Mouse (Mus musculus) c-Kit-positive CD71-positive TER-119-negative erythroid progenitor cells, embryonic 14.5 days (primary cell): ENCODE measurements around the gene Tor2a.
A peak's percentile ranks its signal among the peaks of the same experiment; 100 is the strongest.

ENCODE experiments used
- DNase-seq: peaks from one replicate; pipeline ENCODE4 v3.0.0-alpha.2; 2013; ENCODE audit warnings: low read depth

The Tor2a gene

DNA sequence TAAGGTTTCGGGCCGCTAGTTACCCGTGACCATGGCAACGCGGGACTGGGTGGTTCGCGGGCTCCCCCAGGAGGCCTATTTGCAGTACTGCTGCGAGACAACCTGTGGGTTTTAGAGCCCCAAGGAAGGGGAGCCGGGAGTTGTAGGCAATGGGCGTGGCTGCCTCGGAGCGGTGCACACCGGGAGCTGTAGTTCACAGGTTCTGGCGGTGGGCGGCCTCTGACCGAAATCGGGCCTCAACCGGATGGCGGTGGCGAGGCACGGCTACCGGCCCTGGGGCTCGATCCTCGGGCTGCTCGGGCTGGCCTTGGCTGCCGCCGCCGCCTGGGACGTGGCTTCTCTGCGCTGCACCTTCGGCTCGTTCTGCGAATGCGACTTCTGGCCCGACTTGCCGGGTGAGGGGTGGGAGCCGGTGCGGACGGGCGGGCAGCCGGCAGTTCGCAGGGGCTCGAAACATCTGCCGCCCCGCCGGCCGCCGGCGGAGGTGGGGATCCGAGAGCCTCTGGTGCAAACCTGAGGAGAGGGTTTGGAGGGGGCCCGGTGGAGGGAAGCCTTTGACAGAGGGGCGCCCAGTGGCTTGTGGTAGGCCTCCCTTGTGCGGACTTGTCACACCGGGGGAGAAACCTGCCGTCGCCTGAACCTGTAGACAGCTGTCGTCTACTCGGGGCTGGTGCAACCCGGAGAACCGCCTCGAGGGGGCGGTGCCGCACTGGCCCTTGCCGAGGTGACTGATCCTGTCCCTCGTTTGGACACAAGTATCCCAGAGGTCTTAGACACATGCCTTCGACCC is at the start of gene Tor2a:
TSS of gene Tor2a (plus strand) at position 179 of the 790 bp plus-strand sequence.
- DNase-seq, result peak; percentile 96

DNA sequence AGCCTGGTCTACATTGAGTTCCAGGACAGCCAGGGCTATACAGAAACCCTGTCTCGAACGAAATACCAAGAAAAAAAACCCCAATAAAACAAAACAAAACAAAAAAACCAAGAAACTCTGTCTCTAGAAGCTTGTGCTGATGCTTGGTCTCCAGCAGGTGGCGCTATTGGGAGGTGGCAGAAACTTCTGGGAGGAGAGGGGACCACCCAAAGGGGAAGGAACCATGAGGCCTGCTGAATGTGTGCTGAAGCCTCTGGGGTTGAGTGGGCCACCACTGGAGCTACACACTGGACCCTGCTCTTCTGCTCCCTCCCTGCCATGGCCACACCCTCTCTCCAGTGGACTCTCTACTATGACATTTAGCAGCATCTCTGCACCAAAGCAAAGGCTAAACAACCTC is 48.4 kb upstream of the Tor2a start:
- DNase-seq, result peak; percentile 60

DNA sequence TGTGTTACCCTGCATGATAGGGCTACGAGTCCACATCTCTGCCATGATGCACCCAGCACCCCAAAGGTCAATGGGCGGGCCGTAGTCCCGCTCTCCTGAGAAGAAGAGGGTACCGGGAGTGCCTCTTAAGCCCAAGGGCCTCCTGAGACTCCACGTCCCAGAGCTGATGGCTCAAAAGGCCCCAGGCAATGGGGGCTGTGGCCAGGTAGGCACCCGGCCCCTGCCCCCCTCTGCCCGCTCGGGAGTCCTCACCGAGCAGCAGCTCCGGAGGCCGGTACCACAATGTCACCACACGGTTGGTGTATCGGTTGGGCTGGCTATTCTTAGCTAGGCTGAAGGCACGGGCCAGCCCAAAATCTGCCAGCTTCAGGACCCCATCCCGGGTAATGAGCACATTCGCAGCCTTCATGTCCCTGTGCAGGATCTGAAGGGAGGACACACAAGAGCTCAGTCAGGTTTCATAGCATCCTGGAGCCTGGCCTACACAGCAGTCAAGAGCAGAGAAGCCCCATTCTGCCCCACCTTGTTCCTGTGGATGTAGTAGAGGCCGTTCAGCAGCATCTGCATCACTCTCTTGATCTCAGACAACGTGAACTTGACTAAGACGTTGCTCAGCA is 47.4 kb upstream of the Tor2a start:
- no peak for DNase-seq

DNA sequence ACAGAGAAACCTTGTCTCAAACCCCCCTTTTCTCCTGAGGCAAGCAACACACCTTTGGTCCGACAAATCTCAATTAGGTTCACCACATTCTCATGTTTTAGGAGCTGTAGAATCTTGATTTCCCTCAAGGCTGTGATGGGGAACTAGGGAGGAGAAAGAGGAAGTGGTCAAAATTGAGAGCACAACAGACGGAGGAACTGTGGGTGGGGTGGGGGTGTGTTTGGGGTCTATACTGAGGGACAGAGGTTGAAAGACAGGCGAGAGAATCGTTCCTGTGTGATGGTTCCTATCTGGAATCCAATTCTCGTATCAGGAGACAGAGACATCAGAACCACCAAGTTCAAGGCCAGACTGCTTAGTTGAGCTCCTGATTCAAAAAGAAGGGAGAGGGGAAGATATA is 46.6 kb upstream of the Tor2a start:
- no peak for DNase-seq

DNA sequence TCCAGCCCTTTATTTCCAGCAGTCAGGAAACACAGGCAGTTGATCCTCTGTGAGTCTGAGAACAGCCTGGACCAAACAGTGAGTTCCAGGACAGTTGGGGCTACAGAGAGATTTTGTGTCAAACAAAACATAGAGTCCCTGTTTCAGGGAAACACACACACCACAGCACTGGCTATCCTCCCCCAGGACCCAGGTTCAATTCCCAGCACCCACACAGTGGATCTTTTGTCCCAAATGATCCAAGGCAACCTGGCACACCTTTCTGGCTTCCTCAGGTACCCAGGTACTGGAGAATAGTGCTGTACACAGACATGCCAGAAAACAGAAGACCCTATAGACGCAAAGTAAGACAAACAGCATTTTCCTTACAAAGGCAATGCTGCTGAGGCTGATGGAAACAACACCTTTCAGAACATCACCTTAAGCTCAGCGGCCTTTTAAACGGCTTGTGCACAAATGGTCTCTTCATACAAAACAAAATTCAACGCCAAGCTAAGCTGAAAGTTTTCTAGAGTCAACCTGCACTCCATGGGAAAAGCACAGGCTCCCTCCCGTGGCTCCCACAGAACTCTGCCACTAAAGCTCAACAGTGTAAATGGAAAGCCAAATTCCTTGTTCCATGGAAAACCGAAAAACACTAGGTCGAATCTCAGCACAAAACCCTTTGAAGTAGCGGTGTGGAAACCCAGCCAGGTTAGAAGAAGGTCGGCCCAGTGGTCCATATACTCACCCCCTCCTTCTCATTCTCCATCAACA is 45.6 kb upstream of the Tor2a start:
- DNase-seq, result no peak

DNA sequence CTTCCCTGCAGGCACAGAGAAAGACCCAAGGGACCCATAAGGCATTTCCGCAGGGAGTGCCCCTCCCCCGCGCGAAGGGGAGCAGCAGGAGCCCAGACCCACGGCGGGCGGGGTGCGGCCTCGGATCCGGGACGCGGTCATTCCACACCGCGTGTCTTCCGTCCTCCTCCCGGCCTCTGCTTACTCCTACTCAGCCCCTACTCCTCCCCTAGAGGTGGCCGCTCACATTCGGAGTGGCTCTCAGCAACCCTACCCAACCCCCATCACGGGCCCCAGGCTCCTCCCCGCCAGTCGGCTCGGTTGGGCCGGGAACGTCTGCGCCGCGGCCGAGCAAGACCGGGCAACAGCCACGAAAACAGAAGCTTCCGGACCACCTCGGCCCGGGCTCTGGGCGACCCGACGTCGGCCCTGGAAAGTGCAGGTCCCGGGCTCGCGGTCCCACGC is 44.9 kb upstream of the Tor2a start:
- DNase-seq, result peak; percentile 58

DNA sequence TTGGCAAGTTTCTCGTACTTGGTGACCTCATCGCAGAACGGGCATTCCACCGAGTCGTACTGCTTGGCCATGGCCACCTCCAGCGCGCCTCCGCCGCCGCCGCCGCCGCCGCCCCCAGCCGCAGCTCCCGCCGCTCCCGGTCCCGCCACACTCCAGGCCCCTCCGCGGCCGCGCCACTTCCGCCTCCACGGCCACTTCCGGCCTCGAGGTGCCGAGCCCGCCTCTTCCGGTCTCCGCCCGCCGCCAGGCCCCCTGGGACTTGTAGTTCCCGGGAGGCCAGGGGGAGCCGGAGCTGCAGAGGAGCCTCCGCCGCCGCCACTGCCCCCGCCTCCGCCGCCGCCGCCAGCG is 44.5 kb upstream of the Tor2a start:
- DNase-seq, result peak; percentile 78

DNA sequence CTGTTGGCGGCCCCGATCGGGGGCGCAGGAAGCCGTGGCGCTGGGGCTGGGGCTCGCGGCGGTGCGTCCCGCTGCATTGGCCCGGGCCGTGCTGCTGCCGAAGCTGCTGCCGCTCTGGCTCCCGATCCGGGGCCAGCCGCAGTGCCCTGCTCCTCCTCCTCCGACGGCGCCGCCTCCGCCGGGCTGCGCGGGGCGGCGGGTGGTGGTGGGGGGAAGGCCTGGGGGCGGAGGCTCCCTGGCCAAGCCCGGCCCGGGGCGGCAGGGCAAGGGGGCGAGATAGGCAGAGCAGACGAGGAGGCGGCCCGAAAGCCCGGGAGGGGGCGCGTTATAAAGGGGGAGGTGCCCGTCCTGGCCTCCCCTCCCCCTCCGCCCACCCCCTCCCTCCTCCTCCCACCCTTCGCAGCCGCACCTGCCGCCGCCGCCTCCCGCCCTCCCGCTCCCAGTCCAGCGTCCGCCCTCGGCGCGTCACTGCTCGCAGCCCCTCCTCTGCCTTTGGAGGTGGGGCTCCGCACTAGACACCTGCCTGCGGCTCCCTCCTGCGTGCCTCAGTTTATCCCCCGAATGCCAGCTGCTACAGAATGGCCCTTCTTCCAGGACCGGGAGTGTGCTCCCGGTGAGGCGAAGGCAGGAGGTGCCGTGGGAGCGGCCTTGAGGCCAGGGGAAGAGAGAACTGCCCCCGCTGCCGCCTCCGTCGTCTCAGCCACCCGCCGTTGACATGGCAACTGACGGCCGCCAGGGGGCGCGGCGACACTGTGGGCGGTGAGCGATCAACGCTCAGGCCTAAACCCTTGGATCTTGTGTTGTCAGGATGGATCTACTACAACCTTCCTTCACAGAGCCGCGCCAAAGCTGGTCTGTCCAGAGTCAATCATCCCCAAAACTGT is 43.9 kb upstream of the Tor2a start, which contains the start of gene Cdk9:
TSS of gene Cdk9 (minus strand) at position 143 of the 884 bp plus-strand sequence.
- DNase-seq, result peak; percentile 84

DNA sequence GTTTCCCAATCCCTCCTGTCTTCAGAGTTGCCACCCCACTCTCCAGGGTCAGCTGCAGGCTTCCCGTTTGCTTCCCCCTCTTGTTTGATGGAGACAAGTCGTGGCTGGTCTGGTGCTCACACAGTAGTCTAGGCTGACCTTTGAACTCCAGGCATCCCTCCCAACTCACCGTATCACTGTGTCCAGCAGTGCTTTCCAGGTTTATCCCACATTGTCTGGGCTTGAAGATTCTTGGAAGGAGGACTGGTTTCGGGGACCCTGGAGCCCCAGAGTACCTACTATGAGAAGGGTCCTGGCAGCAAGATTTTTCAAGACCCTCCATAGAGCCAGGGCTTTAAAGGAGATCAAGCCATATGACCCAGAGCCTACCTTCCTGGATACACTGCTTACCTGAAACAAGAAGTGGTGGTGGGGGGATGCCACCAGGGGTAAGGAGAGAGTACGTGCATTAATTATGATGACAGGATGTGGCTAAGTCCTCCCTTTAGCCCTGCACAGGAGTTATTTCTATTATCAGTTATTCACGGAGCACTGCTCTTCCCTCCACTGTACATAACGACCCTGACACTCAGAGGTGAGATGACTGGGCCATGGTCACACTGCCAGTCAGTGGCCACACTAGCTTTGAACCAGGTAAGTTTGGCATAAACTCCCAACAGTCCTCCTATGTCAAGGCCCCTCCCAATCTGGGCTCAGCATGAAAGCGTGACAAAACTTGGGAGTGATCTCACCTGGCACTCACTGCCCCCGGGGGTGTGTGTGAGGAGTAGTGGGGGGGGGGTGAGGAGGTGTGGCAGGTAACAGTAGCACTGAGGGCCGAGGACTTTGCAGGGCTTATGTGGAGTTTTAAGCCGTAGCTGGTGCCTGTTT is 42.7 kb upstream of the Tor2a start:
- no peak for DNase-seq

DNA sequence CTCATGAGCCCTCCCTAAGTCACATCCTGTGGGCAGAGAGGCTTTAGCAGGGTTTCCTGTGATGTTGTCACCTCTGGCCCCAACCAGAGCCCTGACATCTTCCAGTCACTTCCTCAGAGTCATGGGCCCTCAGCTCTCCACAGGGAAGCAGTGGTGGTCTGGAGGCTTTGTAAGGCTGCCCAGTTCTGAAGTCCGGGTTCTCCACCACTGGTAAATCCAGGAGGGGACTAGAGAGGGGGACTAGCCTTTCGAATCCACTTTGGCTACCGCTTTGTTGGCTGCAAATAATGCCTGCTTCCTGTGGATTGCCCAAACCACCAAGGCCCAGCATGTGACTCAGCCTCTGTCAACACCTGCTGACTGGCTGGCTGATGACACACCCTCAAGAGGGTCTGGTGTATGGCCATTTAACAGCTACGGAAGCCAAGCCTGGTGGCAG is 42.0 kb upstream of the Tor2a start:
- no peak for DNase-seq

DNA sequence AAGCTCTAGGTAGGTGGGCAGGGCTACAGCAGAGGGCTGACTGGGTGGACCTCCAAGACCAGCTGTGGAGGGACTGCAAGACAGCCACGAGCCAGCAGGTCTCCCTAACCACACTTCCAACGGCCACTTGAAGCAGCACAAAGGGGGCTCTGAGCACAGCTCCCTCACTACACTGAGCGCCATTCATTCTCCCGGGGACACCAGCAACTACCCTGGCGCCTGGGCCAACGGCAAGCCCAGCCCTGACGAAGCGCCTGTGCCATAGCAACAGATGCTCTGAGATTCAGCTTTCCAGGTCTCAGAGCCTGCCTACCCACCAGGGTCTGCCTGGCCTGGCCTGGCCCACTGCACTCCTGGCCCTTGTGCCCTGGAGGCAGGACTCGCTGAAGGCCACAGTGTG is 38.3 kb upstream of the Tor2a start:
- no peak for DNase-seq

DNA sequence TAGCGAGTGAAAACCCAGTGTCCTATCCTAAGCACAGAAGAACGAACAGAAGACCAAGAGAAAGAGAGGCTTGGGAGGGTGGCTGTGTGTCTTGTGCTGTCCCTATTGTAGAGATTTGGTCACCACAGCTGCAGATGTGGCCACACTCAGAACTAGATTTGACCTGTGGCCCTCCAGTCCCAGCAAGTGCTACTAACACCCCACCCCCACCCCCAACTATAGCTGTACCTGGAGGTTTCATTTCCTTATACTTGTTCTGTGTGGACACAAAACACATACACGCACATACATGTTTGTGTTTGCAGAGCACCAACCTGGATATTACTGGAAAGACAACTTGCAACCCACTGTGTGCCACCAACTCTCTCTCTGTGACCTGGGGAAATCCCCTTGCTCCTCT is 37.0 kb upstream of the Tor2a start:
- DNase-seq, result no peak

DNA sequence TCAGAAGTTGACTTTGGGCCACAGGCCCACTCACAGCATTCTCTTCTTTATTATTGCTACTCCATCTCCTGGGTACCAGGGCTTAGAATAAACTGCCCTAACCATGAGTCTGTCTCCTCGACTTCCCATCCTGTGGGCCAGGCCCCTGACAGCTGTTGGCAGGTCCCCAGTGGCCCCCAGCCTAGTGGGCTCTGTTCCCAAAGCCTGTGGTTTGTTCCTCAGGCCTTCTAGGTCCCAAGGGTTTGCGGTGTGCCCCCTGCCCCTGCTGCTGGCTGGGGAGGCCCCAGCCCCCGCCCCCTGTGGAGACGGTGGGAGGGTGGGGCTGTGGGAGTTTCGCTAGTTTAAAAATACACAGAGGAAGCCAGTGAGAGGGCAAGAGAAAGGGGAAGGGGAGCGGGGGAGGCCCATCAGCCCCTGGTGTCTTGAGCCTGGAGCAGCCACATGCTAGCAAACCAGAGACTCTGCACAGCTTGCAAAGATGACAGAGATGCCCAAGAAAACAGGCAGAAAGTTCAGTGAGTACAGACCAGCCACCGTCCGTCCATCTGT is 36.3 kb upstream of the Tor2a start, which contains the start of gene Sh2d3c:
TSS of gene Sh2d3c (plus strand) at position 375 of the 549 bp plus-strand sequence.
- DNase-seq, result no peak

DNA sequence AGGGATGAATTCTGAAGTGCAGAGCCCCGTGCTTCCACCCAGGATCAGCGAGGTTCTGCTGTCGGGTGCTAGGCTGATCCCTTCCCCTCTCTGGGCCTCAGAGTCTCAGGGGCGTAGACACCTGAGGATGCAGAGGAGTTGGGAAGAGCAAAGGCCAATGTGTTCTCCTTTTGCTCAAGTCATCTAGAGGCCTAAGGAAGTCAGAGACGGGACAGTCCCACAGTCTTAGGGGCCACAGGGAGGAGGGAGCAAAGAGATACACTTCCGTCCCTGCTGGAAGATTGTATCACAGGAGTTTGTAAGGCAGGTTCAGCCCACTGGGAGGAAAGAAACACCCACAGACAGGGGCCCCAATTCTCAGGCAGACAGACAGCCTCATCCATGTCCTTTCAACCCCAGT is 35.0 kb upstream of the Tor2a start:
- no peak for DNase-seq

DNA sequence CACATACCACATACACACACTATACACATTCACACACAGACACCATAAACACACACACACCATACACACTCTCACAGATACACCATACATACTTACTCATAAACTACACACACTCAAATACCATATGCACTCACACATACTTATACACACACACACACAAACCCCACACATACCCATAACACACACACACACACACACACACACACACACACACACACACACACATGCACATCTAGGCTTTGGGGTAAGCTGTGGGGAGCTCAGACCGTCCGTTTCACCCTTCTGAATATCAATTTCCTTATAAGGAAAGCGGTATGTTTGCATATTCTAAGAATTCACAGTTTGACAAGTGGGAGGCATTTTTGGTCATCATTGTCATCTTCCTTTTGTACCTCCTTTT is 34.5 kb upstream of the Tor2a start:
- DNase-seq, result no peak

DNA sequence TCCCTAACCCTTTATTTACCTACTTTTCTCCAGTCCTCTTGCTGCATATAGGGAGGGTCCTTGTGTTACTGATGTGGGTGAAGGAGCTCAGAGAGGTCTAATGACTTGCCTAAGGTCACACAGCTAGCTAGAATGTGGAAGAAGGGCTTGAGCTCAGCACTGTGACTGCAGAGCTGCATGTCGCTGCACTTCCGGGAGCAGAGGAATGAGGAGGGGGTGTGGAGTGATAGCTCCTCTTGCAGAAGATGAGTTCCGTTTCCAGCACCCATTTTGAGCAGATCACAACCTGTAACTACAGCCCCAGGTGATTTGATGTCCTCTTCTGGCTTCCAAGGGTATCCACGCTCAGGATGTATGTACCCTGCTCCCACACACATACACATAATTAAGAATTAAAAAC is 32.9 kb upstream of the Tor2a start:
- no peak for DNase-seq

DNA sequence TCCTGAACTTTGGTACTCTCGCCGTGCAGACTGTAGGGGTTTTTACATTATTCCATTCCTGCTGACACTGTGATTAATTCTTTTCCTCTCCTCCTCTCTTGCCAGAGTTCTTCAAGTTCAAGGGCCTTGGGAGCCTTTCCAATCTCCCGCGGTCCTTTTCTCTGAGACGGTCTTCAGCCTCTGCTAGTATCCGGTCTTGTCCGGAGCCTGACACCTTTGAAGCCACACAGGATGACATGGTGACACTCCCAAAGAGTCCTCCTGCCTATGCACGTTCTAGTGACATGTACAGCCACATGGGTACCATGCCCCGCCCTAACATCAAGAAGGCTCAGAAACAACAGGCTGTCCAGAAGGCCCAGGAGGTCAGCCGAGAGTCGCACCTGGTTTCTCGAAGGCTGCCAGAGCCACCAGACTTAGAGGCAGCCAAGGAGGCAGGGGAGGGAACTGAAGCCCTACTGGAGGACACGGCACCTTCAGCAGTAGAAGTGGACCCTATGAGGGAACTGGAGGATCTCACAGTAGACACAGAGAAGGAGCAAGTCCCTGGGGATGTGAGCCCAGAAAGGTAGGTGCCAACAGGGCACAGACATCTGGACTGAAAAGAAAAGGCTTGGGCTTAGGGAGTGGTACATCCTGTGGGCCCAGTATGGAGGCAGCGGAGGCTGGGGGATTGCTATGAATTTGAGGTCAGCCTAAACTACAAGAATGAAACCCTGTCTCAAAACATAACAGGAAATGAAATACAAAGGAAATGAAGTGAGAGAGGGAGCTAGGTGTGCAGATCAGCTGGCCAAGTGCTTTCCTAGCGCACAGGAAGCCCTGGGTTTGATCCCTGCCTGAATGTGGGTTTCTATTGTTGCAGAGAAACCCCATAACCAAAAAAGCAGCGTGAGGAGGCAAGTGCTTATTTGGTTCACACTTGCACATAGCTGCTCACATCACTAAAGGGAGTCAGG is 31.9 kb upstream of the Tor2a start:
- DNase-seq, result no peak

DNA sequence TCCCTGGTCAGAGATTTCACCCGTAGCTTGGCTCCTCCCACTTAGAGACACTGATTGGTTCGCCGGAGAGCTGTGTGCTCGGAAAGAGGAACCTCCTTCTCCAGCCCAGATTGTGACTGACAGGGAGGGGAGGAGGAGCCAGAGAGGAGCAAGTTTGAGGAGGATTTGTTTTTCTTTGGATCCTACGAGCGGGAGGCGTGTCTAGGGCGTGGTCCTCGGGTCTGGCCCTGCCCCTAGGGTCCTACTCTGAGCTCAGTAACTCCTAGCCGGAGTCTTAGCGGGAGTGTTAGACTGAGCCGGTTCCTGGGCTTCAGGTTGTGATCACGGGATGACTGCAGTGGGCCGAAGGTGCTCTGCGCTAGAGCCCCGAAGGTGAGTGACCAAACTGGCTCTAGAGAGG is 29.6 kb upstream of the Tor2a start:
- peak; percentile 82 for DNase-seq

DNA sequence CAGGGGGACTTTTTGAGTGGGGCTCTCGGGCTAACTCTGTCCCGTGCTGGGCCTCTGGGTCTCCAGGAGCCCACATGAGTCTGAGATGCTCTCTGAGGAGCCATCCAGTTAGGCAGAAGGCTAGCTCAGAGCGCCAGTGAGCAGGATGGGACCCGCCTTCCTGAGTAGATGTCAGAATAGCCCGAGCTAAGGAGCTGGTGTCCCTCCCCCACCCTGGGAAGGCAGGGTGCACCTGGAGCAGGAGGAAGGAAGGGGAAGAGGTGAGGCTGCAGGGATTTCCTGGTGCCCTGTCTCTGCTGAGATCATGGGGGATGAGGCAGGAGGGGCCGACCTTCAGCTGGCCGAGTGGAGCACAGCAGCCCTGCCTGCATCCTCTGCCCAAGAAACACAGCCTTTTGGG is 28.6 kb upstream of the Tor2a start:
- DNase-seq, result no peak
